In the genomic region with DNA sequence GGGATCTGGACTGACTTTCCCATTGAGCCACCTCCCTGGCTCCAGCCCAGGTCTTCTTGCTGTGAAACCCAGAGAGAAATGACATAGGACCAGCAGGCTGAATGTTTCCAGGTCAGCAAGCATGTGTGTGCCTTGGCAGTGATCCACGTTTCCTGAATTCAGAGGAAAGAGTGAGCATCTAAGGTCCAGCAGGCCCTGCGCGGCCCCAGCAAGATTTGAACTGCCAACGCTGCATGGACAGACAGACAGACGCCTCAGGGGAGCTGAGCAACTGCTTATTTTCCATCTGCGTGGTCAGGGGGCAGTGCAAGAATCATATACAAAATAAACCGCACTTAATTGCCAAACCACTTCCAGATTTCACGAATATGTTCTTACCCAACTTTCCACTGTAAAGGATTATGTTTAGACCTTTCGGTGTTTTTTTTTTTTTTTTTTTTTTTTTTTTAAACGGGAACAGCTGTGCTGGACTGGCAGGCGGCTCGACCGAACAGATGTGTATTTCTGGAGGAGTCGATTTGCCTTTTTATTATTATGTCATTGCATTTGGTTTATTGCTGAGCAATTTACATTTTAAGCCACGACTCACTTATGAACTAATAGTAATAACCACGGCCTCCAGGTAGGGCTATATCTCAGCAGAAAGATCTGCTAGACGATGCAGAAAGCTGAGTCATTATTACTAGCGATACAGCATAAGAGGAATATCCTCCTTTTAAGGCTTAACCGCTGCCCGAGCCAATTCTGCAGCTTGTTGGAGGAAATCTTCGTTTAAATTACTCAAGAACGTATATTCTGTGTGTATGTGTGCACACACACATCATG, we compare ENCODE assay signal across 12 mouse cellular contexts.
DNase-seq lines count a peak whose midpoint lies in the region; ATAC-seq lines count a peak whose summit lies in the region.
"Had no signal": no experiment of that assay in that cellular context is flagged by ENCODE, and none has a peak within 500 bp of the region (broad histone marks: within the 10 kb centered on the region; RNA-seq: fewer than 3 reads in every experiment).

No protein-coding gene starts in this region.

- intact Hi-C loops in heart, postnatal 36 days (cut with DNase I), result no loop called here

- H3K27me3 ChIP-seq in heart, embryonic 12.5 days (replicated peaks), result no peaks in the 10 kb centered on the region
- H3K27me3 ChIP-seq: midbrain, embryonic 15.5 days; stomach, embryonic 15.5 days had no signal

- no peaks in the 10 kb centered on the region for H3K9me3 ChIP-seq in heart, embryonic 12.5 days (replicated peaks)
- H3K9me3 ChIP-seq: midbrain, embryonic 15.5 days; stomach, embryonic 15.5 days had no signal

- H3K27ac ChIP-seq in heart, embryonic 12.5 days (ENCODE audit: poor library complexity, severe bottlenecking), result no peak overlapping the region
- H3K27ac ChIP-seq: midbrain, embryonic 15.5 days; stomach, embryonic 15.5 days had no signal

- H3K4me1 ChIP-seq in heart, embryonic 12.5 days (replicated peaks), result no peaks in the 10 kb centered on the region
- H3K4me1 ChIP-seq: midbrain, embryonic 15.5 days had no signal

- peak; percentile 39 to 41 for DNase-seq in heart, adult 18-20 months
- peak; percentile 48 for DNase-seq in testis, postnatal 10 days (ENCODE audit: low spot score)
- no peak for DNase-seq in testis, postnatal 14 days (ENCODE audit: low spot score)
- peak; percentile 7 to 18 for DNase-seq in heart, postnatal 36 days
- no peak for DNase-seq in urinary bladder, postnatal 10 days (ENCODE audit: low spot score)
- no peak for DNase-seq in layer of hippocampus, postnatal 14 days (ENCODE audit: low spot score in 2 of 2)
- DNase-seq: adrenal gland, adult 8-10 months; forebrain, postnatal 0 days had no signal

- H3K4me2 ChIP-seq in heart, embryonic 12.5 days, result no peak overlapping the region
- H3K4me2 ChIP-seq: midbrain, embryonic 15.5 days; stomach, embryonic 15.5 days had no signal

- ATAC-seq in heart, embryonic 12.5 days (ENCODE audit: insufficient number of reproducible peaks, low FRiP score), result no peak
- ATAC-seq in granulocyte monocyte progenitor cell, adult 5-6 weeks (replicated peaks; ENCODE audit: poor library complexity, severe bottlenecking), result no peak
- ATAC-seq: forebrain, postnatal 0 days; midbrain, embryonic 15.5 days had no signal

- H3K36me3 ChIP-seq in heart, embryonic 12.5 days, result no peaks in the 10 kb centered on the region
- H3K36me3 ChIP-seq: midbrain, embryonic 15.5 days; stomach, embryonic 15.5 days had no signal

- no peak overlapping the region for H3K4me3 ChIP-seq in heart, embryonic 12.5 days
- H3K4me3 ChIP-seq: midbrain, embryonic 15.5 days; stomach, embryonic 15.5 days had no signal

- 76% methylated on average over 22 of the region's 22 CpGs for WGBS in heart, embryonic 12.5 days

- H3K9ac ChIP-seq in heart, embryonic 12.5 days, result no peak overlapping the region
- H3K9ac ChIP-seq: forebrain, postnatal 0 days; midbrain, embryonic 15.5 days; stomach, embryonic 15.5 days had no signal

Comparison
In these comparisons a context has a peak if more than half of its experiments do, and no peak if none do; other contexts are left out.
1. DNase-seq: peak in heart, adult 18-20 months (2 of 2), testis, postnatal 10 days (single experiment) and heart, postnatal 36 days (2 of 2); none in testis, postnatal 14 days (single experiment), urinary bladder, postnatal 10 days (single experiment) and layer of hippocampus, postnatal 14 days (0 of 2).